Mouse (Mus musculus) liver (tissue): Measurements from ENCODE around the gene Tulp1.

Source experiments
- DNase-seq: peaks from one replicate; pipeline ENCODE4 v3.0.0-alpha.2; 2020; ENCODE audit warnings: mixed read lengths

The Tulp1 gene

DNA sequence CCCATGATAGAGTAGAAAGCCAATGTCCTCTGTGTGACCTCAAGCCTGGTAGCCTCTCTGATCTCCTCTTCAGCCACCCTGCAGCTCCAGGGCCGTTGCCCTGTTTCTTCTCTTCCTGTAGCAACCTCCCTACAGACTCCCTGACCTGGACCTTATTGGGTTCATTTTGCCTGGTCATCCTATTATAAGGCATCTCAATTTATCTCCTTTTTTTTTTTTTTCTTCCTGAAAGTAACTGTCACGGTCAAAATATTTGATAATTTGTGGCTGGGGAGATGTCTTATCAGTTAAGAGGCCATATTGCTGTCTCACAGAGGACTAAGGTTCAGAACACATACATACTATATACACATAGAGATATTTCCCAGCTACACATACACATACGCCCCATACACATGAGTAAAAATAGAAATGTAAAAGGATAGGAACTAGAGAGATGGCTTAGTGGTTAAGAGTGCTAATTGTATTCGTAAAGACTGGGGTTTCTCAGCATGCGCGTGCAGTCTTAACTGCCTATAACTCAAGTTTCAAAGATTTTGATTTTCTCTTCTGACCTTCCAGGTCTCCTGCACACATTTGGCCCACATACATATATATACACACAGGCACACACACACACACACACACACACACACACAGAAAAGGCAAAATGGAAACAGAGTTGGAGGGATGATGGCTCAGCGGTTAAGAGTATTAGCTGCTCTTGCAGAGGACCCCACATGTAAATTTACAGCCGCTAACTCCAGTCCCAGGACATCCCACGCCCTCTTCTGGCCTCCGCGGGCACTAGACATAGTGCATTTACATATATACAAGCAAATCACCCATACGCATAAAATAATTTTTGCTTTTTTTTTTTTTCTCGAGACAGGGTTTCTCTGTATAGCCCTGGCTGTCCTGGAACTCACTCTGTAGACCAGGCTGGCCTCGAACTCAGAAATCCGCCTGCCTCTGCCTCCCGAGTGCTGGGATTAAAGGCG, 52.5 kb downstream of the Tulp1 start:
- DNase-seq, result peak; percentile 65

DNA sequence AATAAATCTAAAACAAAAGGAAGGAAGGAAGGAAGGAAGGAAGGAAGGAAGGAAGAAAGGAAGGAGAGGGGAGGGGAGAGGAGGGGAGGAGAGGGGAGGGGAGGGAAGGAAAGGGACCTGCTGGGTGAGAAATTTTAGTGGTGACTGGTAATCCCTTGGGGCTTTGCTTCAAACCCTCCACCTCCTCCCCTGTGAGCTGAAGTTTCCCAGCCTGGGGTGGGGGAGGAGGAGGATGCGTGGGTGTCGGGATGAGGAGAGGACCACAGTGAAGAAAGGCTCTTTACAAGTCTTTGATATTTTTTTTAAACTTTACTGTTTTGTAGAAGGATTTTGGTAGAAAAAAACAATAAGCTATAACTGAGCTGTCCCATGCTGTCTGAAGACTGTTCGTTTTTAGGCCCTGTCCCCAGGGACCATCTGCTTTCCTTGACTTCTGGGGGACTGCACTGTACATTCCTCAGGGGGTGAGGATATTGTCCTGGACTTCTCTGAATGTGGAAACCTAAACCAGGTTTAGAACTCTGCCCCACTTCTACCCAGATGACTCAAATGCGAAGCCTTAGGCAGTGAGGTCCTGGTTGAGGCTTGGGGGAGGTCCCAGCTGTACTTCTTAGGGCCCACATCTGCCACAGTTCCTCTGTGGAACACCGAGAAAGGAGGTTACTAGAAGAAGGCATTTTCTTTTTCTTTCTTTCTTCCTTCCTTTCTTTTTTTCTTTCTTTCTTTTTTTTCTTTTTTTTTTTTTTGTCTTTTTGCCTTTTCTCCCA, 53.5 kb downstream of the Tulp1 start:
- DNase-seq, result no peak

DNA sequence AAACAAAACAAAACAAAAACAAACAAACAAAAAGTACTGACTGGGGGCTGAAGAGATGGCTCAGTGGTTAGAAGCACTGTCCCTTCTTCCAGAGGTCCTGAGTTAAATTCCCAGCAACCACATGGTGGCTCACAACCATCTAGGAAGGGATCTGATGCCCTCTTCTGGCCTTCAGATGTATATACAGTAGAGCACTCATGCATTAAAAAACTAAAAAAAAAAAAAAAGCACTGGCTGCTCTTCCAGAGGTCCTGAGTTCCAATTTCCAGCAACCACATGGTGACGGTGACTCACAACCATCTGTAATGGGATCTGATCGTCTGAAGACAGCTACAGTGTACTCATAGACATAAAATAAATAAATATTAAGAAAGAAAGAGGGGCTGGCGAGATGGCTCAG, 54.2 kb downstream of the Tulp1 start:
- no peak for DNase-seq

DNA sequence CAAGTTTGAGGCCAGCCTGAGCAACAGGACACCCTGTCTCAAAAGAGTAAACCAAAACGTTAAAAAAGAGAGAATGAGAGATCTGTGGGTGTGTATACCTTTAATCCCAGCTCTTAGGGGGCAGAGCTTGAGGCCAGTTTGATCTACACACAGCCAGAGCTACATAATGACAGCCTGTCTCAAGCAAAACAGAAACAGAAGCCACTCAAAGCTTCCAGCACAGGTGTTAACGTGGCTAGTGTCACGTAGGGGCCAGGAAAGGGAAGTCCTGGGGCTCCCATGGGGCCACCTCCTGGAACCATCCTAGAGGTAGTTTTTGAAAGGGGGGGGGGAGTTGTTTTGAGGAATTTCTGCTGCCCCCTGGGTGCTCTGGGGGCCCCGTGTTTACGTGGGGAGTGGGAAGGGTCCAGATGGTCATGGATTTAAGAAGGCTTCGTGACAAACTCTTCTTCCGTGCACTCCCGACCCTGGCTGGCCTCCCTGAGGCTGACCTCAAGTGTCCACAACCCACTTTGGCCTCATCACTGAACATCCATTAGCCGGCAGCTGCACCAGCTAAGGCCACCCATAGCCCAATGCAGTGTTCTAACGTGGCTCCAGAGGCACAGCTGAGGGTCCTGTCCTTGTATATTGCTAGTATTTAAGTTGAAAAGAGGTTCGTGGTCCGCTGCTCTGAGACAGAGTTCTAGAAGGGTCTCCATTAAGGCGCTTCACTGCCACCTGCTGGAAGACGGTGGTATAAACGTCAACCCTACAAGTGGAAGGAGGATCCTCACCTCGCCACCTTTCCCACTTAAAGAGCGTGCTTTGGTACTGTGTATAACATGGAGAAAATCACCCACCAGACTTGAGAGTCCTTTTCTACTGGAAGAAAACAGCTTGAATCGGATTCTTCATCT, 56.5 kb downstream of the Tulp1 start:
- DNase-seq, result peak; percentile 91

DNA sequence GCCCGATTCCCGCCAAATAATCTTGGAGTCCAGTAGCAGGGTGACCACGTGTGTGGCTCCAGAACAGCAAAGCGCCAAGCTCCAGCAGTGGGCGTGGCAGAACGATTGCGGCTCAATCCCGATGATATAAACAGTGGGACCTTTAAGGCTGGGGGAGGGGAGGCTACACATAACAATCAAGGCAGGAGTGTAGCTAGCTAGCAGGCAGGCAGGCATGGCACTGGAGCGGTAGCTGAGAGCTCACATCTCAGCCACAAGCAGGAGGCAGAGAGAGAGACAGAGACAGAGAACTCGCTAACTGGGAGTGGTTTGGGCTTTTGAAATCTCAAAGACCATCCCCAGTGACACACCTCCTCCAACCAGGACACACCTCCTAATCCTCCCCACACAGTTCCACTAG, 59.9 kb downstream of the Tulp1 start:
- DNase-seq, result no peak
